Mouse (Mus musculus) MEL (cell line): ENCODE results near the gene Cpn2. TPM values are rescaled to one million over a fixed set of nuclear protein-coding genes. Genes with fewer than 3 reads are reported as not detected.
A peak's percentile ranks its signal among the peaks of the same experiment; 100 is the strongest.

Experiments used
- DNase-seq: peaks from one replicate; pipeline ENCODE4 v3.0.0; 2011; ENCODE audit warnings: low read depth, low spot score
- H3K27ac ChIP-seq: 2 replicates; pipeline ENCODE4 v1.5.1; 2012; ENCODE audit warnings: low read depth, mild to moderate bottlenecking, control low read depth, low read length, moderate library complexity; ENCODE audit not compliant: control insufficient read depth
- H3K27me3 ChIP-seq, 2 experiments: fragments of 150-350 bp in 1 of 2; sonication (generic) in 1 of 2; 2 replicates each; pipeline ENCODE4 v1.6.1; 2012; ENCODE audit warnings: low read length in 2 of 2, mild to moderate bottlenecking in 2 of 2, improper control_type of control experiment in 1 of 2, moderate library complexity in 1 of 2; ENCODE audit not compliant: insufficient read depth in 2 of 2, control insufficient read depth in 1 of 2
- H3K36me3 ChIP-seq, 2 experiments: 2 replicates each; pipeline ENCODE4 v1.6.1; 2012 to 2014; ENCODE audit warnings: low read length in 2 of 2, improper control_type of control experiment in 1 of 2, inconsistent platforms in 1 of 2, mild to moderate bottlenecking in 1 of 2; ENCODE audit not compliant: insufficient read depth in 2 of 2, control insufficient read depth in 1 of 2
- H3K4me1 ChIP-seq, 2 experiments: fragments of 150-350 bp in 1 of 2; sonication (generic) in 1 of 2; 2 replicates each; pipeline ENCODE4 v1.6.1; 2012; ENCODE audit warnings: low read length in 2 of 2, improper control_type of control experiment in 1 of 2, mild to moderate bottlenecking in 1 of 2; ENCODE audit not compliant: insufficient read depth in 2 of 2, control insufficient read depth in 1 of 2
- H3K4me3 ChIP-seq, 2 experiments: fragments of 150-350 bp in 1 of 2; sonication (generic) in 1 of 2; 2 replicates each; pipeline ENCODE4 v1.5.1; 2012; ENCODE audit warnings: low read depth in 2 of 2, low read length in 2 of 2, mild to moderate bottlenecking in 2 of 2, moderate library complexity in 2 of 2, control low read depth in 1 of 2, improper control_type of control experiment in 1 of 2; ENCODE audit not compliant: control insufficient read depth in 1 of 2, insufficient read depth in 1 of 2
- H3K79me2 ChIP-seq: 2 replicates; pipeline ENCODE4 v1.6.1; 2012; ENCODE audit warnings: mild to moderate bottlenecking, low read length, moderate library complexity; ENCODE audit not compliant: control insufficient read depth, poor library complexity, insufficient read depth
- H3K9ac ChIP-seq: 2 replicates; pipeline ENCODE4 v1.6.1; 2012; ENCODE audit warnings: low read depth, mild to moderate bottlenecking, control low read depth, low read length, moderate library complexity; ENCODE audit not compliant: control insufficient read depth, poor library complexity, severe bottlenecking
- H3K9me3 ChIP-seq: fragments of 150-350 bp; sonication (generic); replicated peaks from 2 replicates; pipeline ENCODE4 v1.6.1; 2012; ENCODE audit warnings: mild to moderate bottlenecking, low read length, improper control_type of control experiment, moderate library complexity; ENCODE audit not compliant: insufficient read depth
- BHLHE40 ChIP-seq: IDR thresholded peaks from 2 replicates; pipeline ENCODE4 v1.6.1; 2012; ENCODE audit warnings: low read depth, mild to moderate bottlenecking, inconsistent platforms, low read length, improper control_type of control experiment, borderline replicate concordance
- CHD1 ChIP-seq: IDR thresholded peaks from 2 replicates; pipeline ENCODE4 v1.6.1; 2012; ENCODE audit warnings: low read depth, mild to moderate bottlenecking, inconsistent platforms, low read length, improper control_type of control experiment
- CHD2 ChIP-seq: IDR thresholded peaks from 2 replicates; pipeline ENCODE4 v1.6.1; 2011; ENCODE audit warnings: low read length, improper control_type of control experiment
- CTCF ChIP-seq, 3 experiments: IDR thresholded peaks in 2 of 3; conservative IDR thresholded peaks in 1 of 3; 2 replicates each; pipeline ENCODE4 v1.5.1; 2011 to 2012; ENCODE audit warnings: low read length in 3 of 3, low read depth in 2 of 3, mild to moderate bottlenecking in 2 of 3, improper control_type of control experiment in 1 of 3, inconsistent platforms in 1 of 3, mixed read lengths in 1 of 3, moderate library complexity in 1 of 3; ENCODE audit not compliant: control insufficient read depth in 1 of 3, insufficient read depth in 1 of 3, poor library complexity in 1 of 3, severe bottlenecking in 1 of 3
- MAFK ChIP-seq: IDR thresholded peaks from 2 replicates; pipeline ENCODE4 v1.6.1; 2011; ENCODE audit warnings: low read depth, mild to moderate bottlenecking, low read length, improper control_type of control experiment, borderline replicate concordance
- MAZ ChIP-seq: IDR thresholded peaks from 2 replicates; pipeline ENCODE4 v1.6.1; 2012; ENCODE audit warnings: low read depth, mild to moderate bottlenecking, inconsistent platforms, low read length, improper control_type of control experiment
- MEF2A ChIP-seq: IDR thresholded peaks from 2 replicates; pipeline ENCODE4 v1.6.1; 2014; ENCODE audit warnings: low read depth, mild to moderate bottlenecking, inconsistent platforms, low read length, improper control_type of control experiment; ENCODE audit not compliant: poor library complexity, insufficient replicate concordance, severe bottlenecking; ENCODE audit errors: extremely low read depth
- MXI1 ChIP-seq: IDR thresholded peaks from 2 replicates; pipeline ENCODE4 v1.6.1; 2011; ENCODE audit warnings: mild to moderate bottlenecking, low read depth, low read length, improper control_type of control experiment
- MYC ChIP-seq: IDR thresholded peaks from 2 replicates; pipeline ENCODE4 v1.6.1; 2011; ENCODE audit warnings: low read depth, mild to moderate bottlenecking, low read length, improper control_type of control experiment, moderate library complexity
- NELFE ChIP-seq: IDR thresholded peaks from 2 replicates; pipeline ENCODE4 v1.6.1; 2011; ENCODE audit warnings: low read depth, low read length, improper control_type of control experiment
- POLR2AphosphoS5 ChIP-seq: IDR thresholded peaks from 2 replicates; pipeline ENCODE4 v1.6.1; 2012; ENCODE audit warnings: low read depth, borderline replicate concordance, mild to moderate bottlenecking, inconsistent platforms, low read length, moderate library complexity, mixed read lengths
- TBP ChIP-seq: IDR thresholded peaks from 2 replicates; pipeline ENCODE4 v1.8.0; 2011; ENCODE audit warnings: low read depth, low read length, improper control_type of control experiment
- UBTF ChIP-seq: IDR thresholded peaks from 2 replicates; pipeline ENCODE4 v1.6.1; 2012; ENCODE audit warnings: low read depth, mild to moderate bottlenecking, inconsistent platforms, low read length, improper control_type of control experiment, moderate library complexity, borderline replicate concordance; ENCODE audit not compliant: insufficient read depth
- USF1 ChIP-seq: IDR thresholded peaks from 2 replicates; pipeline ENCODE4 v1.6.1; 2014; ENCODE audit warnings: low read depth, mild to moderate bottlenecking, inconsistent platforms, low read length, improper control_type of control experiment, moderate library complexity
- USF2 ChIP-seq, 2 experiments: IDR thresholded peaks; 2 replicates each; pipeline ENCODE4 v1.6.1; 2011 to 2012; ENCODE audit warnings: improper control_type of control experiment in 2 of 2, low read length in 2 of 2, borderline replicate concordance in 1 of 2, inconsistent platforms in 1 of 2, low read depth in 1 of 2, mild to moderate bottlenecking in 1 of 2; ENCODE audit not compliant: insufficient read depth in 1 of 2
- ZC3H11A ChIP-seq: IDR thresholded peaks from 2 replicates; pipeline ENCODE4 v1.6.1; 2012; ENCODE audit warnings: low read depth, mild to moderate bottlenecking, inconsistent platforms, low read length, improper control_type of control experiment
- ZKSCAN1 ChIP-seq: IDR thresholded peaks from 2 replicates; pipeline ENCODE4 v1.6.1; 2012; ENCODE audit warnings: low read depth, mild to moderate bottlenecking, inconsistent platforms, low read length, improper control_type of control experiment, moderate library complexity
- ZNF384 ChIP-seq: IDR thresholded peaks from 2 replicates; pipeline ENCODE4 v1.6.1; 2012; ENCODE audit warnings: low read depth, mild to moderate bottlenecking, inconsistent platforms, low read length, improper control_type of control experiment
- polyA plus RNA-seq, 2 experiments: library from polyadenylated mRNA; stranded (reverse) in 1 of 2; unstranded in 1 of 2; fragments of >175 nt in 1 of 2; fragments of >200 nt in 1 of 2; gene quantifications; 2 replicates each; pipeline versions ENCODE4 v1.2.1 to v1.2.4; 2012; ENCODE audit warnings: low replicate concordance in 2 of 2, low read depth in 1 of 2; ENCODE audit not compliant: insufficient read length in 2 of 2, insufficient read depth in 1 of 2, missing spikeins in 1 of 2
- total RNA-seq: library from RNA; depleted of rRNA; stranded (reverse); fragments of 300-350 nt; gene quantifications from 2 replicates; pipeline ENCODE4 v1.2.3, GENCODE M21; 2012

Gene Cpn2
- total and polyA plus RNA-seq, 3 experiments, result not detected

DNA sequence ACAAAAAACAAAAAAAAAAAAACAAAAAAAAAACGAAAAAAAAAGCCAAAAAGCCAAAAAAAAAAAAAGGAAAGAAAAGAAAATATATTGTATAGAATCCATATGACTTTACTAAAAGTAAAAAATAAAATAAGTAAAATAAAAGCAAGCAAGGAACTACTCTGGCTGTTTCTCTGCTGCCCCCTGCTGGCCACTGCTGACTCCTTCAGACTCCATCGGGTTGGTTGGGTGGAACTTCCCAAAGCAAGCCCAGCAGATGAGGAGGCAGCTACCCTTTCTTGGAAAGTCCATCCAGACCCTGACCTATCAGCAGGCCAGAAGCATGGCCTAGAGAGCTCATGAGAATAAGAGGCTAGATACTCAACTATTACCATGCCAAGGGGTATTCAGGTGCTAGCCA, 4.6 kb downstream of the Cpn2 start (continued):
- no peak for TF ChIP-seq MEF2A

GRCm38 (mm10) chr16:30262157-30262556, 5.1 kb downstream of the Cpn2 start:
- Histone ChIP-seq H3K4me3 (peak overlapping the region; percentile 29 to 34; a peak in 3 of 4 replicates), H3K79me2 (no peaks in the 10 kb centered on the region), H3K27ac (no peak overlapping the region), H3K4me1 (peaks cover 0 to 13% of the 10 kb centered on the region in 2 experiments; a peak in 3 of 4 replicates), H3K27me3 (no peaks in the 10 kb centered on the region; a peak in 1 of 4 replicates), H3K9ac (no peak overlapping the region), H3K9me3 (no peaks in the 10 kb centered on the region), H3K36me3 (peaks cover 0 to 5% of the 10 kb centered on the region in 2 experiments; a peak in 1 of 4 replicates)
- DNase-seq, result peak; percentile 66
- TF ChIP-seq USF1 (peak; percentile 75), MYC (no peak), TBP (no peak), ZKSCAN1 (no peak)

- no peak overlapping the region for H3K9ac ChIP-seq
- no peak overlapping the region for H3K27ac ChIP-seq
- TF ChIP-seq MAZ, result no peak
- H3K79me2 ChIP-seq, result no peaks in the 10 kb centered on the region
- H3K36me3 ChIP-seq, result peaks cover 0 to 5% of the 10 kb centered on the region in 2 experiments; a peak in 1 of 4 replicates
- no peak for DNase-seq
- H3K4me3 ChIP-seq, result no peak overlapping the region
- H3K9me3 ChIP-seq, result no peaks in the 10 kb centered on the region
- peaks cover 0 to 13% of the 10 kb centered on the region in 2 experiments; a peak in 3 of 4 replicates for H3K4me1 ChIP-seq
- H3K27me3 ChIP-seq, result no peaks in the 10 kb centered on the region
Measured at GRCm38 (mm10) chr16:30261341-30261740, 6.0 kb downstream of the Cpn2 start.

GRCm38 (mm10) chr16:30260012-30260635, 7.2 kb downstream of the Cpn2 start:
- no peak overlapping the region for H3K9ac ChIP-seq
- peaks cover 0 to 13% of the 10 kb centered on the region in 2 experiments; a peak in 3 of 4 replicates for H3K4me1 ChIP-seq
- no peak overlapping the region for H3K4me3 ChIP-seq
- no peaks in the 10 kb centered on the region for H3K79me2 ChIP-seq
- H3K27ac ChIP-seq, result no peak overlapping the region
- DNase-seq, result no peak
- TF ChIP-seq BHLHE40, result no peak
- no peak for TF ChIP-seq CHD2
- TF ChIP-seq CHD1, result no peak
- no peak for TF ChIP-seq ZNF384
- TF ChIP-seq MXI1, result no peak
- TF ChIP-seq USF2 (IDR thresholded peaks at IDR 0.05; ENCODE audit: borderline replicate concordance in 1 of 2, insufficient read depth in 1 of 2, low read depth in 1 of 2, low read length in 2 of 2), result no peak
- no peak for TF ChIP-seq CTCF (IDR thresholded peaks at IDR 0.05 in 2 of 3, conservative IDR thresholded peaks at IDR 0.05 in 1 of 3; ENCODE audit: control insufficient read depth in 1 of 3, insufficient read depth in 1 of 3, low read depth in 2 of 3, low read length in 3 of 3, poor library complexity in 1 of 3, severe bottlenecking in 1 of 3)
- TF ChIP-seq MAFK, result no peak
- TF ChIP-seq MEF2A, result no peak
- no peak for TF ChIP-seq NELFE
- TF ChIP-seq POLR2AphosphoS5, result no peak
- TF ChIP-seq ZC3H11A, result no peak
- TF ChIP-seq UBTF, result no peak
- no peak for TF ChIP-seq USF1
- H3K27me3 ChIP-seq, result no peaks in the 10 kb centered on the region
- no peaks in the 10 kb centered on the region for H3K9me3 ChIP-seq
- peaks cover 0 to 5% of the 10 kb centered on the region in 2 experiments; a peak in 1 of 4 replicates for H3K36me3 ChIP-seq
